Mouse (Mus musculus) cerebellum, adult 8-10 months (tissue): ENCODE measurements at regions not wholly inside any gene's neighbourhood (a gene's known extent, or its start where the extent isn't known, plus 50 kb on each side); places are given as distances from the start of the nearest gene placed in this dataset.
"Not testable (repeated sequence)": the region's sequence is repeated elsewhere in the genome, so short reads cannot be mapped to it uniquely, and the experiment has no call there.

Experiments
- DNase-seq: peaks from one replicate; pipeline ENCODE4 v3.0.0; 2022

GRCm38 (mm10) chr16:73647201-73647782 lies 764.3 kb downstream of the Robo2 start:
- no peak for DNase-seq

DNA sequence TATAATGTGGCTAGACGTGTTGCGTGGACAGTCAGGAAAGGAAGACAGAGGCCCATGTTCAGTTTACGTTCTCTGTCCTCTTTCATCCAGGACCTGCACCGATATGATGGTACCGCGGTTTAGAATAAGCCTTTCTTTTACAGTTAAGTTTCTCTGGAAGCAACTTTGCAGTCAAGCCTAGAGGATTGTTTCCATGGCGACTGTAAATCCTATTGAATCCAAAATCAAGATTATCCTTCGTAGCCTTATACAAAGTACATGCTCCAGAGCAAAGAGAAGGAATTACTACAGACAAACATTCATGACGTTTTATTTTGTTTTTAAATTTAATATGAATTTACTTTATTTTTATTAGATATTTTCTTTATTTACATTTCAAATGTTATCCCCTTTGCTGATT lies 798.6 kb downstream of the Robo2 start:
- no peak for DNase-seq

- no peak for DNase-seq
Observed at GRCm38 (mm10) chr16:73591421-73591820, 820.2 kb downstream of the Robo2 start.

DNA sequence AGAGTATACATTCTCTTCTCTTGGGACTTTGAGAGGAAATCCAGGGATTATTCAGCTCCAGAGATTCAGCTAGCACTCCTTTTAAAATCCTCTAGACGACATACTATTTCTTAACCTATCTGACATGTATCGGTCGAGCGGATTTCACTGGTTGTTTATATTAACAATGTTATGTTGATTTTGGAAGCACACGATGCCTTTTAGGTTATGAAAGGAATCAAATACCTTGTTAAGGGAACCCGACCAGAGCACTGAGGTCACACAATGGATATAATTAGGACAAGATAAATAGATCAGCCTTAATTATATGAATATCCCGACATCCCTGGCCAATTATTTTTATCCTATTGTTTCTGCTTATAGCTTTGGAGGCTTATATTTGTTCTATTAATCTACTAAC lies 850.4 kb downstream of the Robo2 start:
- no peak for DNase-seq

- DNase-seq: no peak
Observed at GRCm38 (mm10) chr16:73556940-73557339, 854.7 kb downstream of the Robo2 start.

DNA sequence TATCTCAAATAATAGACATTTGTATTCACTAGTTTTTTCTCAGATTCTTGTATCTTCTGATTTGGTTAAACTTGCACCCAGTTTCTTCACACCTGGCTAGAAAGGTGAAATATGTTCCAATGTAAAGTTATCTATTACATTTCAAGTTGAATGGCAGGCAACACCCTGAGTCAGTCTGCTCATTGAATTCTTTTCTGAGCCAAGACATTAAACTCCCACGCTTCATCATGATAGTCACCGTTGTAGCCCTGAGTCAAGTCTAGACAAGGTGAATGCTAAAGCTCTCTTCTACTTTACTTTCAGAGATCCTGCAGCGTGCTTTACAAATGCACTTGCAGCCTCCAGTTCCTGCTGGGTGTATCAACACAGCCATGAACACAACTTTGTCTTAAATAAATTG lies 868.0 kb downstream of the Robo2 start:
- no peak for DNase-seq

DNA sequence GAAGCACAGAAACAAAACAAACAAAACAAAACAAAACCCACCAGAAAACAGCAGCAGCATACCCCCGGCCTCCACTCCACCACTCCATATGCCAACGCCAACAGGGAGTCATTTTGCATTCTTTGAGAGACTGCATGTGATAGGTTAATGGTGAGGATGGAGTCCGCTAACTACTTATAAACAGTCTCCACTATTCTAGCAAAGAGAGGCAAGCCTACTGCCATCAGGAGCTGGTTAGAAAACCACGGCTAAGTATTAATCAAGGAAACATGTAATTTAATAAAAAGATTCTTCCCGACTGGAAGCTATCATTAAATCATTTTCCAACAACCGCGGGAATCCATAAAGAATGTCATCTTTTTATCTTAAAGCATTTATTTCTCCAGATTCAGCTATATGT lies 873.6 kb downstream of the Robo2 start:
- DNase-seq: no peak

- no peak for DNase-seq
Observed at GRCm38 (mm10) chr16:73537541-73537940, 874.1 kb downstream of the Robo2 start.

GRCm38 (mm10) chr16:73530191-73530590 lies 881.4 kb downstream of the Robo2 start:
- no peak for DNase-seq

GRCm38 (mm10) chr16:73522931-73523330 lies 888.7 kb downstream of the Robo2 start:
- not testable (repeated sequence) for DNase-seq

DNA sequence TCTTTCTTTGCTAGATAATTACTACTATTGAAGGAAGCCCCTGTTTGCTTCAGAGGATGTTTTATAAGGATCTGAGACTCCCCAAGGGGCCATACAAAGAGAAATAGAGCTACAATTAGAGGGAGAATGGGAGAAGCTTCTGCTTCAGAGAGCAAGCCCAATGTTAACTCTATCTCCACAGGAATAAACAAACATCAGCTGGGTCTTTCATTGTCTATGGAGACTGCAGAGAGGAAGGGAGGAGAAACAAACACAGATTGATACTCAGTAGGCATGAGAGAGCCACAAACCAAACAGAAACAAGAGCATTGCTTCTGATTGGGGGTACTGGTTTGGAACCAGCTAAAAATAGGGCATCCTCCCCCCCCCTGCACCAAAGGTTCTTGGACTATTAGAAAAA lies 906.9 kb downstream of the Robo2 start:
- no peak for DNase-seq

- no peak for DNase-seq
Observed at GRCm38 (mm10) chr16:73498636-73499208, 912.9 kb downstream of the Robo2 start.

- no peak for DNase-seq
Observed at GRCm38 (mm10) chr16:73483214-73483856, 928.3 kb downstream of the Robo2 start.

DNA sequence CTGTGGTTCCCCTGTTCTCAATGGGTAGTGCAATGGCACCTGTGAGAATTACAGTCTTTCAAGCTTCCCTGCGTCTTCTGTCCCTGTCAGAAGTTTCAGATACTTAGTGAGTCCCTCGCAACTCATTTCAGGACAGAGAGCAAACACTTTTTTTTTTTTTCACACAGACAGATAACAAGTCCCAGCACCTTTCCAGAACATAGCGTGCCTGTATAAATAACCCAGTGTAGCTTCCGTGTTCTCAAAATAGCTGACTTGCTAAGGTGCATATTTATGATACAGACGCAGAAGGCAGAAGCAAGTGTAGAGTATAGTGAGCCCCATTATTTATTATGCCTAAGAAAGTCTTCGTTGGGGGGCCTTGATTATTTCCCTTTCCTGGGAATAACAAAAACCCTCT lies 929.4 kb downstream of the Robo2 start:
- no peak for DNase-seq

DNA sequence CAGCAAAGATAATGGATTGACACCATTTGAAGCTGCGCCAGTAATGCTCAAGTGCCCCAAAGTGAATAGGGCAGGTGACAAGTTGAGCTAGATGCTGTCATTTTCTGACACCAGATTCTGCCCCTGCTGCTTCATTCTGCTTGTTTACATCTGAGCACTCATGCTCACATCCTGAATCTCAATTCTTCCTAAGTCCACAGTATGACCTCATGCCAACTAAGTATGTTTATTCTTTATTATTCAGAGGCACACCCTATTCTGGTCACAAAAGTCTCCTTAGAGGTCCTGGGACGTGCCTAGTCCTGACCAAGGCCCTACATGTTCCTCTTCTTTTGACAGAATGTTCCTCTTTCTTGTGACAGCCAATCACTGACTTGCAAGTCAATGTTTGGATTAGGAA lies 938.1 kb downstream of the Robo2 start:
- no peak for DNase-seq

DNA sequence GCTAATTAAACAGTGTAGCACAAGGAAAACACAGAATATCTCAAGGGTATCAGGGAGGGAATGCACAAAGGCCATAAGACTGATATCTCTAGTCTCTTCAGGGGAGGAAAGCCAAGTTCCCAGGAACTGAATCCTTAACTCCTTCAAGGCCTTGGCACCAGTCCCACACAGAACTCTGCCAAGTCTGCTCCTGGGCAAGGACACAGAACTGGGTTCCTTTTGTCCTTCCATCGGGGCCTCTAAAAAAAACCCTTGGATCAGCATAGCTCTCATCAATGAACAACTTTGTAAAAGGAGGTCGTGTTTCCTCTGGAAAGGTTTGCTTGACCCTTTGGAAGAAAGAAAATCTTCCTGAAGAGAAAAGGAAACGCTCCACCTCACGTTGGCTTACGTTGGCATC lies 940.1 kb downstream of the Robo2 start:
- DNase-seq: no peak

GRCm38 (mm10) chr16:73470535-73470934 lies 941.1 kb downstream of the Robo2 start:
- no peak for DNase-seq

GRCm38 (mm10) chr16:73466296-73466695 lies 945.3 kb downstream of the Robo2 start:
- DNase-seq: no peak

DNA sequence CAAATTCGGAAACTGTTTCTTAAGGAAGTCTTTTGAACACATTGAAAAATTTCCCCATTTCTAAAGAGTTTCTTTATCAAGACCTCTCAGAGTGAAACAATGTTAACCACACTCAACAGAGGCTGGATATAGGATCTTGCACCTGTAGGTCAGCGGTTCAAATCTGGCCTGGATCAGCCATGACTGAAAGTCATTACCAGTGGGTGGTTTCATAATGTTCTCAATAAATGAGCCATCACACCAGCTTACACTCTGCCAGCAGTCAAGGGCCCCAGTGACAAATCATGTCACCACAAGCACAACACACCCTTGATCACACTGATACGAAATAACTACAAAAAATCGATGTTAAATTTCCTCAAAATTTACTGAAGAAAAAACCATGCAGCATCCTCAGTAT lies 949.1 kb downstream of the Robo2 start:
- no peak for DNase-seq

GRCm38 (mm10) chr16:73450634-73451245 lies 960.9 kb downstream of the Robo2 start:
- no peak for DNase-seq

- DNase-seq: no peak
Observed at GRCm38 (mm10) chr16:73449836-73450235, 961.8 kb downstream of the Robo2 start.

DNA sequence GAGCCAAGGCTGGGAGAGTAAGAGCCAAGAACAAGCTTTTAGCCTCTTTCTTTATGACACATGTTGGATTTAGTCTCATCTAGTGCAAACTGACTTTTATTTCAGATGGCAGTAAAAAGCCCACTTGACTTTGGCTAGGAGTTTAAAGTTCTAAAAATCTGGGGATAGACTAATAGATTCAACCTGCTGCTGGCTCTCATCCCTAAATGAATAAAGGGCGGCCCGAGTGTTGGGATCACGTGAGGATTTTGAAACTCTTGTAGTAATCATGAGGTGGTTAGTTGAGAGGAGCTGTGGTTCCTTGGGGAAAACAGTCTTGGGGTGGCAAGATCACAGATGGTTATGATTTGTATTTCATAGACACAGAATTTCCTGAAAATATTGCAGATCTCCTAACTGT lies 975.9 kb downstream of the Robo2 start:
- DNase-seq: no peak

DNA sequence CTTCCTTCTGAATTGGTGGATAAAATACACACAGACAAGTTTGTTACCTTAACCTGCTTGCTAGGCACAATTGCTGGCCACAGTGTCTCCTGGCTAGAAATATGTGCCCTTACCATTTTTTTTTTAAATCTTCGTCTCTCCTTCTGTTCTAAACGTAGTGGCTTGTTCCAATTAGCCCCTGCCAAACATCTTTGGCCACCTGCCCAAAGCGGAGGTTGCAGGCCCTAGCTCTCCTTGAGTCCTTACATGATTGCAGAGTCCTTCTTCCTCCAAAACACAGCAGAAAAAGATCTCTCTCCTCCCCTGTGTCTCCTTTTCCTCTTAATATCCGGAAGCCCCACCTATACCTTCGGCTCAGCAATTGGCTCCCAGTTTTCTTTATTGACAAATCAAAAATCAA lies 986.8 kb downstream of the Robo2 start:
- DNase-seq: no peak

DNA sequence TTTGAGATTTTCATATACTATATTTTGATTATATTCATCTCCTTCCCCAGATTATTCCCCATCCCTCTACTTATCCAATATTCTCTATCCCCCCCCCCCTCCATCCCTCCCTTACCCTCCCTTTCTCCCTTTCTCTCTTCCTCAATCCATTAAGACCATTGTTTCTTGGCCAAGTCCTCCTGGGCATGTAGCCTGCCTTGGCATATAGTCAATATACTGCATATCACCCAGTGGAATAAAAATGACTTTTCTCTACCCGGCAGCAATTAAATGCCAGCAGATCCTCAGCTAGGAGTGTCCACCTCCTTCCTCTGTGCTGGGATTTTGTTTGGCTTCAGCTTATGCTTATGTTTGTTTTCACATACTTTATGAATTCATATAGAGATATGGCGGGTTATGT lies 987.3 kb downstream of the Robo2 start:
- no peak for DNase-seq
